Mouse (Mus musculus) left cerebral cortex, adult 11 months (tissue): ENCODE data around the gene Wdr63.

Experiments
- DNase-seq: peaks from one replicate; pipeline ENCODE4 v3.0.0; 2022; ENCODE audit warnings: low spot score

Gene Wdr63

GRCm38 (mm10) chr3:146053082-146053814 lies 54.7 kb downstream of the Wdr63 start:
- DNase-seq: no peak

- no peak for DNase-seq
These were observed 56.5 kb downstream of the Wdr63 start for GRCm38 (mm10) chr3:146051277-146052007.

GRCm38 (mm10) chr3:146049951-146050350 lies 58.0 kb downstream of the Wdr63 start:
- no peak for DNase-seq

DNA sequence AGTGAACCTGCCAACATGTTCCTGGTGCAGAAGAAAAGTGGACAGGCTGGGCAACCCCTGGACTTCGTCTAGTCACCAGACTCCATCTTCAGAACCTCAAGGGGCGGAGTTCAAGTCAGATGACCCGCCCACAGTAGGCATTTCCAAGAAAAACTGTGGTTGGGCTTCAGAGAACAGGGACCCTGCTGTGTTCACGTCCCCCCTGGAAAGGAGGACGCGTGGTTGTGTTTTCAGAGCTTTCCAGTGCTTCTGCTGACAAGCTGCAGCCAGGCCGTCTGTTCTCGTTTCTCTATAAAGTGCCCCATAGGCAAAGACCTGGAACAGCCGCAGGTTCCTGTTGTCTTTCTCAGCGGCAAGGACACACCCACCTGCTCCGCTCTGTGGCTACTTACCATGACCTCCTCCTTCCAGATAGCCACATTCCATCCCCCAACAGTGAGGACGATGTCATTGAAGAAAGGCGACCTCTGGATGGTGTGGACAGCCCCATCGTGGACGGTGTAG lies 60.2 kb downstream of the Wdr63 start:
- DNase-seq: no peak

DNA sequence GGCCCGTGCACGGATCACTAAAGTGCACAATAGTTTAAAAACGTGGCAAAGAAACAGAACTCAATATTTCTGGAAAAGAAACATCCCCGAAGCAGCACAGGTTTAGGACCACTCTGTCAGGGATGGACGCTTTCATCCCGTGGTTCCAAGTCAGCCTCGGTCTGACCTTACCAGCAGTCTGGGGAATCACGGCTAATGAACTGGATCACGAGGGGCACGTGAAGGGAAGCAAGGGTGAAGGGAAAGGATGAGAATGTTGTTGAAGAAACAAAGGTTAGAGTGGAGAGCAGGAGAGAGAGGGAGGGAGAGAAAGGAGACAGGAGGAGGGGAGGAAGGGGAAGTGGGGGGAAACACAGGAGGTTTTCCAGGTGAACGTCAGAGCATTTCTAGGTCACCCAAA lies 61.9 kb downstream of the Wdr63 start:
- DNase-seq: no peak

- DNase-seq: no peak
These were observed 63.0 kb downstream of the Wdr63 start for GRCm38 (mm10) chr3:146044977-146045376.

- DNase-seq: no peak
These were observed 66.5 kb downstream of the Wdr63 start for GRCm38 (mm10) chr3:146041382-146041781.

- no peak for DNase-seq
These were observed 68.6 kb downstream of the Wdr63 start for GRCm38 (mm10) chr3:146039132-146039903.

- no peak for DNase-seq
These were observed 70.0 kb downstream of the Wdr63 start for GRCm38 (mm10) chr3:146037906-146038305.

GRCm38 (mm10) chr3:146032976-146033375 lies 75.0 kb downstream of the Wdr63 start:
- DNase-seq: no peak

DNA sequence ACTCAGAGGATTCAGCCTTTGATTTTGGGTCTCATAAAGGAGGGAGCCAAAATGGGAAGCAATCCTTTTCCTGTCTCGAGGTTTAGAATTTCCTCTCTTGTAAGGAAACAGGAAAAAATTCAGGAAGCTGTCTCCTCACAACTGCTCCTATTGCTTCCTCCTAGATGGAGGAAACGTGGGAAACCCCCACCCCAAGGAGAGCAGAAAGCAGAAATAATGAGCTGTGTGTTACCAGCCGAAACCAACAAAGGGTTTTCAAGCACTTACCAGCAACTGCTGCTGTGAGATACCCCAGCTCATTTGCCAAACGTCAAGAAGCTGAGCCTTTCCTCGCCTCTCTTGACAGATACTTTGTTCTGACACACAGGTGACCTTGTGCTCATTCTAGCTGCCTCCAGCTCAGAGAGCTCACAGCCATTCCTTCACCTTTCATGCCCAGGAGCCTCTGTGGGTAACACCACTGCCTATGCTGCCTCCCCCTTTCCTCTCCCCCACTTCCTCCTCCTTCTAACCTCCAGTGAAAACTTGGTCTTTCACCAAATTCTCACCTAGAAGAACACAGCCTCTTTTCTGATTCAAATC lies 77.6 kb downstream of the Wdr63 start:
- no peak for DNase-seq

DNA sequence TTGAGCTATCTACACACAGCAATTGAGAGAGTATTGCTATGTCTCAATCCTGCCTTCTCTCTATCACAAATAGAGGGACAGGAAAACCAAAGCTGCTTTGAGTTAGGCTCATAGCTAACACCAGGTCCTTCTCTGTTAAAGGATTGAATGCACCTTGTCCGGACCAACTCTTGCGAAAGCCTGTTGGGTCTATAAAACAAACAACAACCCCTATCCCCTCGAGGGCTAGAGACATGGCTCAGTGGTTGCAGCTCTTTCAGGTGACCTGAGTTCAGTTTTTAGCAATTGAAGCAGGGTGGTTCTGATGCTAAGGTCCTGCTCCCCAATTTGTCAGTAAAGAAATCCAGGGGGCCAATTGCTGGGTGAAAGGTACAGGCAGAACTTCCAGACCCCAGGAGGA lies 78.7 kb downstream of the Wdr63 start:
- DNase-seq: no peak

DNA sequence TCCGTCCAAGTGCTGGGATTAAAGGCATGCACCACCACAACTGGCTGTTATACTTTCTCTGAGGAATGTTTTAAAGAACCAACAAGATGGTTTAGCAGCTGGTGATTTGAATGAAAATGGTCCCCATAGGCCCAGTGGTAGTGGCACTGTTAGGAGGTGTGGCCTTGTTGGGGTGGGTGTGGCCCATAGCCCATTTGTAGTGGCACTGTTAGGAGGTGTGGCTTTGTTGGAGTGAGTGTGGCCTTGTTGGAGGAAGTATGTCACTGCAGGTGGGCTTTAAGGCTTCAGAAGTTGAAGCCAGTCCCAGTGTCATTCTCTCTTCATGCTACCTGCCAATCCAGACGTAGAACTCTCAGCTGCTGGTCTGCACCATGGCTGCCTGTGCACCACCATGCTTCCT lies 79.5 kb downstream of the Wdr63 start:
- DNase-seq: no peak

DNA sequence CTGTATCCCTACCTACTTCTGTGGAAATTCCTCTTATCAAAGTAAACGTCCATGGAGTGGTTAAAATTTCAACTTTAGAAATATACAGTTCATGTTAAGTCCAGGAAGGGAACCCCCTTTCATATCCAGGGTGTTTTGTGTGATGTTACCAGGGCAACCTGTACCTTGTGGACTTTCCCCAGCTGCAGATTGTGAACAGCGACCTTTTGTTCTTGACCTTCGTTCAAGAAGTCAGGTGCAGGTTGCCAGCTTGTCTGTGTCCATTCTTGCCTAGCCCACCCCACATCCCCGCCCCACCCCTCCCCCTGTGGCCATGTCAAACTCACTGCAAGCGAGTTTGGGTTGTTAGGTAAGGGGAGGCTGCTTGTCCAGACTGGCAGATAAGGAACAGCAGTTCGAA lies 80.8 kb downstream of the Wdr63 start:
- no peak for DNase-seq

DNA sequence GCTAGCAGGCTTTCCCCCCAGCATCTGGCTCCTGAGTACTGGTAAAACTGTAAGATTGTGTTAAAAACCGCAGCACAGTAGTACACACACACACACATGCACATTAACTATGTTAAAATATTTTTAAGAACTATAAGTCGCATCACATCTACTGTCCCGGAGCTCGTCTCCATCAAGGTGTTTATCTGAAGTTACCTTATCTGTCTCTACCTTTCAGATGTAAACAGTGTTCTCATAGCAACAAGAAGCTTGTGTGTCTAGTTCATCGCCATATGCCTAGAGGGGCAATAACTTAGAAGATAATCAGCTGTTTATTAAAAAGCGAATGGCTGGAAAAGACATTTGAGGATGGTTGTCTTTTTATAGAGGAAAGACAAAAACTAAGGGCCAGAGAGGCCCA lies 82.4 kb downstream of the Wdr63 start:
- no peak for DNase-seq

DNA sequence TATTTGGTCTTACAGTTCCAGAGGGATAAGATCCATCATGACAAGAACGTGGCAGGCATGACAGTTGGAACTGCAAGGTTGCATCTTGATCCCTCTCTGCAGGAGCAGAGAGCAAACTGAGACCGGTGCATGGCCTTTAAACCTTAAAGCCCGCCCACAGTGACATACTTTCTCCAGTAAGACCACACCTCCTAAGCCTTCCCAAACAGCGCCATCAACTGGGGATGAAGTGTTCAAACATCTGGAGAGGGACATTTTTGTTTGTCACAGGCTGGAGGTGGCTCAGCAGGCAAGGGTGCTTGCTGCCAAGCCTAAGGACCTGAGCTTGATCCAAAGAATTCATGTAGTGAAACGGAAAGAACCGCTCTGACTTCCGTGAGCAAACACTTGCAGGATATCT lies 83.2 kb downstream of the Wdr63 start:
- DNase-seq: no peak

- no peak for DNase-seq
These were observed 85.7 kb downstream of the Wdr63 start for GRCm38 (mm10) chr3:146022232-146022631.

- no peak for DNase-seq
These were observed 90.4 kb downstream of the Wdr63 start for GRCm38 (mm10) chr3:146017521-146017920.

GRCm38 (mm10) chr3:146016979-146017378 lies 91.0 kb downstream of the Wdr63 start:
- DNase-seq: no peak

DNA sequence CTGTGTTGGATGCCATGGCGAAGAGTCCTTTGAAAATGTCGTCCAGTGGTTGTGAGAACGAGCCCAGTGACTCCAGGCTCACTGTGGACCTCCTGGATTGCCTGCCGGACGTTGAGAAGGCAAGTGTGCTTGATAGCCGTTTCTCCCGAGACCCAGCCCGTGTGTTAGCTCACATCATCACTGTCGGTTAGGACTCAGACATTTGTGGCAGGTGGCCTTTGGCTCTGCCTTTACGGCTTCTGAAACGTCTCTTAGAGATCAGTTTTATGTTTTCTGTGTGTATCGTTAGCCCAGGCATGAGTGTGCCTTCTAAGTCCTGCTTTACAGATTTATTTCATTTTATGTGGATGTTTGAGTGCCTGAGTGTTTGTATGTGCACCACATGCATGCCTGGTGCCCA lies 93.6 kb downstream of the Wdr63 start:
- DNase-seq: no peak

DNA sequence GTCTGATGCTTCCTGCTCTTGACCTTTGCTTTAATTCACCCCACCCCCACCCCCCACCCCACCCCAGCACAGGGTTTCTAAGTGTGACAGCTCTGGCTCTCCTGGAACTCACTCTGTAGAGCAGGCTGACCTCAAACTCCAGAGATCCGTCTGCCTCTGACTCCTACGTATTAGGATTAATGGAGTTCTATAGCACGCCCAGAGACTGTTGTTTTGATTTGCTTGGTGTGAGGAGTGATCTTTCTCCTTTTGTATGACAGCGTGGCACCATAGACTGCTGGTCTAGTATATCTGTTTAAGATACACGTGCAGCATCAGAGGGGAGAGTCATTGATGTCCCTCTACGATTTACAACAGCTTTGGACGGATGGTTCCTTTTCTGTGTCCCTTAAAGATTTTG lies 94.4 kb downstream of the Wdr63 start:
- DNase-seq: no peak

- no peak for DNase-seq
These were observed 96.2 kb downstream of the Wdr63 start for GRCm38 (mm10) chr3:146011544-146012218.
